Mouse (Mus musculus) thymus, adult 2 months (tissue): Measurements from ENCODE around the gene St6galnac5. TPM values are rescaled to one million over a fixed set of nuclear protein-coding genes. Genes with fewer than 3 reads are reported as not detected.
A peak's percentile ranks its signal among the peaks of the same experiment; 100 is the strongest.

Experiments
- DNase-seq: peaks from one replicate; pipeline ENCODE4 v3.0.0; 2021
- H3K27ac ChIP-seq: fragments of 200-500 bp; 2 replicates; pipeline ENCODE4 v1.5.1; 2012; ENCODE audit warnings: low read length, control low read depth; ENCODE audit not compliant: control insufficient read depth, insufficient read depth
- H3K27me3 ChIP-seq: fragments of 200-500 bp; 2 replicates; pipeline ENCODE4 v1.6.1; 2012; ENCODE audit warnings: mild to moderate bottlenecking, low read length, moderate library complexity, mixed read lengths; ENCODE audit not compliant: control insufficient read depth, insufficient read depth
- H3K36me3 ChIP-seq: fragments of 200-500 bp; 2 replicates; pipeline ENCODE4 v1.6.1; 2012; ENCODE audit warnings: mild to moderate bottlenecking, low read length, moderate library complexity; ENCODE audit not compliant: control insufficient read depth, insufficient read depth
- H3K4me1 ChIP-seq: fragments of 200-500 bp; replicated peaks from 2 replicates; pipeline ENCODE4 v1.6.1; 2012; ENCODE audit warnings: low read length; ENCODE audit not compliant: control insufficient read depth, insufficient read depth
- H3K4me3 ChIP-seq: fragments of 200-500 bp; 2 replicates; pipeline ENCODE4 v1.5.1; 2012; ENCODE audit warnings: mild to moderate bottlenecking, low read length, control low read depth, moderate library complexity; ENCODE audit not compliant: control insufficient read depth, insufficient read depth
- CTCF ChIP-seq: fragments of 200-500 bp; IDR thresholded peaks from 2 replicates; pipeline ENCODE4 v1.5.1; 2012; ENCODE audit warnings: mild to moderate bottlenecking, control low read depth, low read length, moderate library complexity, borderline replicate concordance; ENCODE audit not compliant: control insufficient read depth, poor library complexity, insufficient read depth; ENCODE audit errors: extremely low read depth
- POLR2A ChIP-seq: fragments of 200-500 bp; IDR thresholded peaks from 2 replicates; pipeline ENCODE4 v1.6.1; 2012; ENCODE audit warnings: mild to moderate bottlenecking, low read length, control low read depth, moderate library complexity; ENCODE audit not compliant: control insufficient read depth, poor library complexity, insufficient read depth; ENCODE audit errors: extremely low read depth
- WGBS: fragments of 180-500 bp; shearing (Covaris S2); methylation state at CpG from one replicate; pipeline ENCODE4 v1.1.7; 2018; 5-methylcytosine and 5-hydroxymethylcytosine counted together
- polyA plus RNA-seq: library from polyadenylated mRNA; depleted of rRNA; stranded (reverse); fragments of >200 nt; gene quantifications from 2 replicates; pipeline ENCODE4 v1.2.3, GENCODE M21; 2012

The St6galnac5 gene
- polyA plus RNA-seq, 1 experiment: 0.19 TPM

- TF ChIP-seq POLR2A: no peak
- no peak for TF ChIP-seq CTCF
- DNase-seq: no peak
- H3K27ac ChIP-seq: no peak overlapping the region
- WGBS: 33% methylated on average over 3 of the region's 3 CpGs
- H3K27me3 ChIP-seq: no peaks in the 10 kb centered on the region
- H3K4me1 ChIP-seq: no peaks in the 10 kb centered on the region
- H3K36me3 ChIP-seq: no peaks in the 10 kb centered on the region
- no peak overlapping the region for H3K4me3 ChIP-seq
Measured at GRCm38 (mm10) chr3:152831377-152831776, 150.7 kb downstream of the St6galnac5 start.

- TF ChIP-seq CTCF: no peak
- no peak for TF ChIP-seq POLR2A
- peak; percentile 30 for DNase-seq
- Histone ChIP-seq H3K27ac (no peak overlapping the region), H3K4me3 (no peak overlapping the region), H3K4me1 (no peaks in the 10 kb centered on the region), H3K27me3 (no peaks in the 10 kb centered on the region), H3K36me3 (no peaks in the 10 kb centered on the region)
- WGBS: 56% methylated on average over 14 of the region's 14 CpGs
Measured at GRCm38 (mm10) chr3:152821202-152821601, 160.8 kb downstream of the St6galnac5 start.

- 33% methylated on average over 3 of the region's 3 CpGs for WGBS
- Histone ChIP-seq H3K27ac (no peak overlapping the region), H3K4me3 (no peak overlapping the region), H3K4me1 (no peaks in the 10 kb centered on the region), H3K36me3 (no peaks in the 10 kb centered on the region), H3K27me3 (no peaks in the 10 kb centered on the region)
- DNase-seq: no peak
- no peak for TF ChIP-seq CTCF
- no peak for TF ChIP-seq POLR2A
Measured at GRCm38 (mm10) chr3:152820406-152820805, 161.6 kb downstream of the St6galnac5 start.

- no peak overlapping the region for H3K4me3 ChIP-seq
- WGBS: 92% methylated on average over 5 of the region's 5 CpGs
- H3K27me3 ChIP-seq: no peaks in the 10 kb centered on the region
- TF ChIP-seq CTCF (no peak), POLR2A (no peak)
- no peaks in the 10 kb centered on the region for H3K36me3 ChIP-seq
- H3K4me1 ChIP-seq: no peaks in the 10 kb centered on the region
- no peak overlapping the region for H3K27ac ChIP-seq
- no peak for DNase-seq
Measured at GRCm38 (mm10) chr3:152815110-152815509, 166.9 kb downstream of the St6galnac5 start.

GRCm38 (mm10) chr3:152813905-152814304 lies 168.1 kb downstream of the St6galnac5 start:
- DNase-seq: no peak
- no peaks in the 10 kb centered on the region for H3K27me3 ChIP-seq
- 70% methylated on average over 4 of the region's 4 CpGs for WGBS
- no peak overlapping the region for H3K27ac ChIP-seq
- TF ChIP-seq POLR2A (no peak), CTCF (no peak)
- no peaks in the 10 kb centered on the region for H3K36me3 ChIP-seq
- H3K4me1 ChIP-seq: no peaks in the 10 kb centered on the region
- H3K4me3 ChIP-seq: no peak overlapping the region

- no peak overlapping the region for H3K27ac ChIP-seq
- 84% methylated on average over 9 of the region's 9 CpGs for WGBS
- DNase-seq: peak; percentile 12
- no peak overlapping the region for H3K4me3 ChIP-seq
- no peaks in the 10 kb centered on the region for H3K27me3 ChIP-seq
- no peaks in the 10 kb centered on the region for H3K36me3 ChIP-seq
- no peak for TF ChIP-seq POLR2A
- no peak for TF ChIP-seq CTCF
- no peaks in the 10 kb centered on the region for H3K4me1 ChIP-seq
Measured at GRCm38 (mm10) chr3:152799738-152800431, 182.2 kb downstream of the St6galnac5 start.

- Histone ChIP-seq H3K27ac (no peak overlapping the region), H3K4me1 (no peaks in the 10 kb centered on the region), H3K27me3 (no peaks in the 10 kb centered on the region), H3K36me3 (no peaks in the 10 kb centered on the region), H3K4me3 (no peak overlapping the region)
- no peak for DNase-seq
- TF ChIP-seq CTCF: no peak
- no peak for TF ChIP-seq POLR2A
- WGBS: 73% methylated on average over 2 of the region's 2 CpGs
Measured at GRCm38 (mm10) chr3:152797354-152797753, 184.7 kb downstream of the St6galnac5 start.
